Mouse (Mus musculus): ENCODE measurements around the gene Ctps2. TPM values are rescaled to one million over a fixed set of nuclear protein-coding genes. Genes with fewer than 3 reads are reported as not detected.

Ctps2 gene
- polyA plus RNA-seq, 3 experiments from 2014 or later: 148 to 207 (median 187) TPM

GRCm38 (mm10) chrX:162986876-162987495 is 85.9 kb downstream of the Ctps2 start:
- ATAC-seq: no peak

- no peak for ATAC-seq
Observed at GRCm38 (mm10) chrX:162991396-162991795, 90.4 kb downstream of the Ctps2 start.

- no peak for ATAC-seq
Observed at GRCm38 (mm10) chrX:162992121-162992520, 91.1 kb downstream of the Ctps2 start.

GRCm38 (mm10) chrX:163027864-163028263 is 126.8 kb downstream of the Ctps2 start:
- no peak for ATAC-seq

GRCm38 (mm10) chrX:163038767-163039166 is 137.7 kb downstream of the Ctps2 start:
- ATAC-seq: no peak

GRCm38 (mm10) chrX:163042771-163043170 is 141.7 kb downstream of the Ctps2 start:
- ATAC-seq: no peak

- ATAC-seq: no peak
Observed at GRCm38 (mm10) chrX:163063936-163064335, 162.9 kb downstream of the Ctps2 start.

Other genes starting within 250 kb of the Ctps2 start
- gene Rbbp7, start 140.8 kb upstream of the Ctps2 start, polyA plus RNA-seq (2017; shearing (Covaris generic)): 100 to 1,000 TPM; 127 to 201 (median 130) TPM
- gene Txlng, start 71.8 kb upstream of the Ctps2 start, polyA plus RNA-seq (2017; shearing (Covaris generic)): 10 to 100 TPM; 23.1 to 27.5 (median 23.6) TPM
- gene Syap1, start 12.8 kb upstream of the Ctps2 start, polyA plus RNA-seq (2017; shearing (Covaris generic)): 10 to 100 TPM; 13.4 to 14.6 (median 14.4) TPM
- 1 to 10 TPM in 1 of 3 experiments, not detected in 2; 1.5 TPM for gene S100g, start 63.4 kb downstream of the Ctps2 start, polyA plus RNA-seq (2017; shearing (Covaris generic))

Data from inflammation-experienced regulatory T-cells, adult 6 months (primary cell).